In the genomic region with DNA sequence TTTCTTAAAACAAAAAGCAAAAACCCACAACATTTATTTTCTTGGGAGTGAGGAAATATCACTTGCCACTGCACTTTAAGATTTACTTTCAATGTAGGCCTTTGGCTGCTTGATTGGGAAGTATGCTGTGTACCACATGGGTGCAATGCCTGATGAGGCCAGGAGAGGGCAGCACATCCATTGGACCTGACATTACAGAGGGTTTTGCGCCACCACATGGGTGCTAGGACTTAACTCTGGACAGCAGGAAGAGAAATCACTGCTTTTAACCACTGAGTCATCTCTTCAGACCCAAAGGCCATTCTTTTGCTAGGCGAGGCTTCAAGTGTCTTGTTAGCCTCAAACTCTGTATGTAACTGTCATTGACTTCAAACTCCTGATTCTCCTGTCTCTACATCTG, we compare ENCODE assay signal across 8 mouse cellular contexts. TPM values are rescaled to one million over a fixed set of nuclear protein-coding genes. Genes with fewer than 3 reads are reported as not detected.
DNase-seq lines count a peak whose midpoint lies in the region; ATAC-seq and TF ChIP-seq lines count a peak whose summit lies in the region.

No protein-coding gene starts in this region.

- ATAC-seq in CD4-positive, CD25-positive, alpha-beta regulatory T cell, adult 4 months: no peak
- ATAC-seq in midbrain, embryonic 11.5 days (ENCODE audit: low FRiP score): no peak
- no peak for ATAC-seq in midbrain, embryonic 16.5 days

- no peaks in the 10 kb centered on the region for H3K4me1 ChIP-seq in midbrain, embryonic 11.5 days (ENCODE audit: control insufficient read depth, insufficient read depth, low read length)
- no peaks in the 10 kb centered on the region for H3K4me1 ChIP-seq in midbrain, embryonic 16.5 days (ENCODE audit: control insufficient read depth, insufficient read depth, low read length)
- no peaks in the 10 kb centered on the region for H3K4me1 ChIP-seq in cortical plate, adult 2 months (ENCODE audit: control insufficient read depth, insufficient read depth, low read length)

- TF ChIP-seq POLR2A in cortical plate, adult 2 months (IDR thresholded peaks at IDR 0.05; ENCODE audit: extremely low read depth, insufficient read depth, low read length): no peak

- WGBS in midbrain, embryonic 11.5 days: 65% methylated on average over 2 of the region's 2 CpGs
- 56% methylated on average over 2 of the region's 2 CpGs for WGBS in midbrain, embryonic 16.5 days

- no peak overlapping the region for H3K4me2 ChIP-seq in midbrain, embryonic 11.5 days
- H3K4me2 ChIP-seq in midbrain, embryonic 16.5 days (ENCODE audit: low read length): no peak overlapping the region

- no peaks in the 10 kb centered on the region for H3K36me3 ChIP-seq in midbrain, embryonic 11.5 days (ENCODE audit: control insufficient read depth, insufficient read depth, low read length)
- H3K36me3 ChIP-seq in midbrain, embryonic 16.5 days (ENCODE audit: control insufficient read depth, insufficient read depth, low read length): no peaks in the 10 kb centered on the region
- no peaks in the 10 kb centered on the region for H3K36me3 ChIP-seq in splenic B cell, adult 2 months (ENCODE audit: control insufficient read depth, insufficient read depth, low read length, poor library complexity, severe bottlenecking)

- no peak overlapping the region for H3K4me3 ChIP-seq in midbrain, embryonic 11.5 days (ENCODE audit: low read depth, low read length)
- no peak overlapping the region for H3K4me3 ChIP-seq in midbrain, embryonic 16.5 days (ENCODE audit: low read depth, low read length)
- no peak overlapping the region for H3K4me3 ChIP-seq in cortical plate, adult 2 months (ENCODE audit: insufficient read depth, low read length)

- TF ChIP-seq CTCF in cortical plate, adult 2 months (IDR thresholded peaks at IDR 0.05; ENCODE audit: extremely low read depth, insufficient read depth, low read length): peak; percentile 55

- H3K27me3 ChIP-seq in midbrain, embryonic 11.5 days (ENCODE audit: control insufficient read depth, insufficient read depth, low read length): no peaks in the 10 kb centered on the region
- H3K27me3 ChIP-seq in midbrain, embryonic 16.5 days (ENCODE audit: control insufficient read depth, insufficient read depth, low read depth, low read length): no peaks in the 10 kb centered on the region
- H3K27me3 ChIP-seq in splenic B cell, adult 2 months (ENCODE audit: control insufficient read depth, insufficient read depth, low read length, poor library complexity, severe bottlenecking): no peaks in the 10 kb centered on the region

- peak; percentile 74 for DNase-seq in CD4-positive, CD25-positive, alpha-beta regulatory T cell, adult 2 months (ENCODE audit: low read depth, low spot score)
- DNase-seq in midbrain, embryonic 11.5 days (ENCODE audit: low spot score, missing footprints): peak; percentile 90
- DNase-seq in lung, adult 18-20 months: peak; percentile 28 to 60
- peak; percentile 68 for DNase-seq in splenic B cell, adult 2 months (ENCODE audit: low read depth, low spot score)
- no peak for DNase-seq in layer of hippocampus, adult 9-10 months (ENCODE audit: low spot score)

- H3K27ac ChIP-seq in midbrain, embryonic 11.5 days (ENCODE audit: low read depth, low read length): no peak overlapping the region
- H3K27ac ChIP-seq in midbrain, embryonic 16.5 days (ENCODE audit: low read length): no peak overlapping the region
- no peak overlapping the region for H3K27ac ChIP-seq in cortical plate, adult 2 months (ENCODE audit: insufficient read depth, low read length)

- no peak overlapping the region for H3K9ac ChIP-seq in midbrain, embryonic 11.5 days (ENCODE audit: low read length)
- H3K9ac ChIP-seq in midbrain, embryonic 16.5 days (ENCODE audit: low read depth, low read length): no peak overlapping the region

- no peaks in the 10 kb centered on the region for H3K9me3 ChIP-seq in midbrain, embryonic 11.5 days (ENCODE audit: control insufficient read depth, low read length)
- H3K9me3 ChIP-seq in midbrain, embryonic 16.5 days (replicated peaks; ENCODE audit: control insufficient read depth, low read length, poor library complexity, severe bottlenecking): no peaks in the 10 kb centered on the region

RNA-seq across cellular contexts. Expression of a gene that starts 23.8 kb away (rescaled TPM):
- 10 to 100 TPM; 20.1 to 27.6 TPM for polyA plus RNA-seq in CD4-positive, CD25-positive, alpha-beta regulatory T cell, adult 4 months (2017; shearing (Covaris generic))
- polyA plus RNA-seq in midbrain, embryonic 11.5 days (2014; fragmentation: Nextera tagmentation; extraction: Ambion mirVana): 104 and 109 TPM in 2 replicates
- polyA plus RNA-seq in midbrain, embryonic 16.5 days (2015; fragmentation: Nextera tagmentation; extraction: Ambion mirVana): 199 and 222 TPM in 2 replicates
- 145 and 162 TPM in 2 replicates for polyA plus RNA-seq in cortical plate, adult 2 months (2012; rRNA removed)

RNA-seq across cellular contexts. Expression of a gene that starts 48.4 kb away (rescaled TPM):
- 1 to 10 TPM; 7.5 to 7.8 TPM for polyA plus RNA-seq in CD4-positive, CD25-positive, alpha-beta regulatory T cell, adult 4 months (2017; shearing (Covaris generic))
- polyA plus RNA-seq in midbrain, embryonic 11.5 days (2014; fragmentation: Nextera tagmentation; extraction: Ambion mirVana): 8.3 and 9.2 TPM in 2 replicates
- 33.2 and 51.7 TPM in 2 replicates for polyA plus RNA-seq in midbrain, embryonic 16.5 days (2015; fragmentation: Nextera tagmentation; extraction: Ambion mirVana)
- 65.0 and 66.8 TPM in 2 replicates for polyA plus RNA-seq in cortical plate, adult 2 months (2012; rRNA removed)
